Mouse (Mus musculus) bone marrow macrophage, adult 2 months (primary cell): Measurements from ENCODE around the gene Cmip. TPM values are rescaled to one million over a fixed set of nuclear protein-coding genes. Genes with fewer than 3 reads are reported as not detected.

Experiments used
- H3K27ac ChIP-seq: 2 replicates; pipeline ENCODE4 v1.5.1; 2012; ENCODE audit warnings: low read depth, low read length; ENCODE audit not compliant: insufficient read depth
- H3K4me1 ChIP-seq: 2 replicates; pipeline ENCODE4 v1.6.1; 2012; ENCODE audit warnings: low read length; ENCODE audit not compliant: control insufficient read depth, insufficient read depth
- H3K4me3 ChIP-seq: 2 replicates; pipeline ENCODE4 v1.5.1; 2012; ENCODE audit warnings: mild to moderate bottlenecking, low read length, moderate library complexity; ENCODE audit not compliant: insufficient read depth
- CTCF ChIP-seq: IDR thresholded peaks from 2 replicates; pipeline ENCODE4 v1.5.1; 2012; ENCODE audit warnings: low read depth, mild to moderate bottlenecking, low read length, moderate library complexity
- POLR2A ChIP-seq: IDR thresholded peaks from 2 replicates; pipeline ENCODE4 v1.6.1; 2012; ENCODE audit warnings: mild to moderate bottlenecking, low read depth, low read length, borderline replicate concordance
- polyA plus RNA-seq: library from polyadenylated mRNA; stranded (reverse); fragments of >200 nt; gene quantifications from 2 replicates; pipeline ENCODE4 v1.2.4, GENCODE M21; 2012; ENCODE audit not compliant: missing spikeins, insufficient read depth, insufficient read length

Cmip gene
- polyA plus RNA-seq, 1 experiment, result 60.1 TPM

DNA sequence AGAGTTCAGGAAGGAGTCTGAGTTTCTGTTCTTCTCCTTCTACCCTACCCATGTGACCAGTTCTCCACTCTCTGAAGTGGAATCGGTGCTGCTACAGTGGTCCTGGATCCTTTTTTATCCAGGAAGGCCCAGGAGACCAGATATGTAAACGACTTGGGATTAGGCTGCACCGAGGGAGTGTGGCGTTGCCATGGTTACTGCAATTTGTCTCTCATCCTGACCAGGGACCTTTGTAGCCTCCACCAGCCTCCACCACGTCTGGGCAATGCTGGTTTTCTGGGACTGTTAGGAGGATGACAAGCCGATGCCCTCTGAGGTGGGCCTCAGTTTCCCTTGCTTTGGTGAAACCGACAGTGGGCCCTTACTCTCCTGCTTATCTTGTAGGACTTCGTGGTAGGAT is 35.4 kb downstream of the Cmip start:
- peaks cover 74% of the 10 kb centered on the region for H3K4me1 ChIP-seq
- H3K27ac ChIP-seq, result no peak overlapping the region
- no peak for TF ChIP-seq CTCF
- TF ChIP-seq POLR2A, result no peak
- H3K4me3 ChIP-seq, result no peak overlapping the region

DNA sequence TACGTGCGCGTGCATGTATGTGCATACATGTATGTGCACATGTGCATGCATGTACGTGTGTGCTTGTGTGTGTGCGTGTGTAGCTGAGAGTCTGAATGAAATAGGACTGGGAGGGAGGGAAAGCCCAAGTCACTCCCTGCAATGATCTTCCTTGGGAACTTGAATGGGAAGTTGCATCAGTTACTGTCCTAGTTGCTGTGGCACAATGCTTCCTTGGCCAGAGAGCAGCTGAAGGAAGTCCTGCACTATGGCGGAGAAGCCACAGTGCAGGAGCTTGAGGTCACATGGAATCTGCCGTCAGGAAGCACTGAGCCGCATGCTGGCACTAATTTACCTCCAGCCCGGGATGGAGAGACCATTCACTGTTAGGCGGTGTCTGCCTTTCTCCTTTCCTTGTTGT is 37.9 kb downstream of the Cmip start:
- no peak for TF ChIP-seq POLR2A
- TF ChIP-seq CTCF, result no peak
- H3K27ac ChIP-seq, result peak overlapping the region; percentile 71
- H3K4me3 ChIP-seq, result peak overlapping the region; percentile 32
- peaks cover 79% of the 10 kb centered on the region for H3K4me1 ChIP-seq

DNA sequence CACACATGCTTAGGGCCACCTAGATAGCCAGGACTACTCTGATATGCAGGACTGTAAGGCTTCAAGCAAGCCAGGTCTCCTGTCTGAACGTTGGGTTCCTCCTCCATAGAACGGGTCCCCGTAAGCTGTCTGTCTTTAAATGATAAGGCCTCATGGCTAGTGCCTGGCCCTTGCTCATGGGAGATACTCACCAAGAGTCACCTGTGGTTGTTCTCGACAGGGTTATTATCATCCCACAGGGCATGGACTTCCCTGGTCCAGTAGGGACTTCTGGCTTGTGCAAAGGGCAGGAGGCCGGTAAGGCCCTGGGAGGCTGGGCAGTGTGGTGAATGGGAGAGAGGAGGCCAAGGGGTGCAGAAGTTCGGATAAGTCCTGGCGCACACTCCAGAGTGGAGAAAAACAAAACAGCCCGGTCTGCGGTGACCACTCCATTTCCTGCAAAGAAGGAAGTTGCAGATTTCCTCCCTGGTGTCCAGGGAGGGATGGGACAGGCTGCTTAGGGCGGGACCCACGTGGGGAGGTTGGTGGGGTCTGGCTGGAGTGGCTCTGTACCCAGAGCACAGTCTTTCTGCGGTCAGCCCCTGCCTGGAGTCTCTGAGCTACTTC is 41.2 kb downstream of the Cmip start:
- TF ChIP-seq CTCF (no peak), POLR2A (no peak)
- H3K4me1 ChIP-seq, result peaks cover 90% of the 10 kb centered on the region
- peak overlapping the region; percentile 38 for H3K27ac ChIP-seq
- H3K4me3 ChIP-seq, result peak overlapping the region; percentile 22; the same call in 1 of the 2 replicates

DNA sequence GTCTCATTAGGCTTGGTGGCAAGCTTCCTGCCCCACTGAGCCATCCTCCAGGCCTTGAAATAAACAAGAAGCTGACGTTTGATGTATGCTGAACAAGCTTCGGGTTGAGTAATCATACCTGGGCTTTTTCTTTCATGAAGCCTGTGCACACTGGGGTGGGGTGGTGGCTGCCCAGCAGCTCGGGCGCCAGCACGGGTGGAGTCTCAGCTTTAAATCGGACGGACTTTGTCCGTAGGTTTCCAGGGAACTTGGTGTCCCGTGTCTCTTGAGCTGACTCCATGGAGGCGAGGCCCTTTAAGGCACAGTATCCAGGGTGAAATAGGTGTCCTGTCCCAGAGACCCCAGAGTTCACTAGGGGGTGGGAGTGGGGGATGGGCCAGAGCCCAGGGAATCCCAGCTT is 42.3 kb downstream of the Cmip start:
- Histone ChIP-seq H3K4me1 (peaks cover 86% of the 10 kb centered on the region), H3K4me3 (no peak overlapping the region), H3K27ac (no peak overlapping the region)
- TF ChIP-seq CTCF (no peak), POLR2A (no peak)

DNA sequence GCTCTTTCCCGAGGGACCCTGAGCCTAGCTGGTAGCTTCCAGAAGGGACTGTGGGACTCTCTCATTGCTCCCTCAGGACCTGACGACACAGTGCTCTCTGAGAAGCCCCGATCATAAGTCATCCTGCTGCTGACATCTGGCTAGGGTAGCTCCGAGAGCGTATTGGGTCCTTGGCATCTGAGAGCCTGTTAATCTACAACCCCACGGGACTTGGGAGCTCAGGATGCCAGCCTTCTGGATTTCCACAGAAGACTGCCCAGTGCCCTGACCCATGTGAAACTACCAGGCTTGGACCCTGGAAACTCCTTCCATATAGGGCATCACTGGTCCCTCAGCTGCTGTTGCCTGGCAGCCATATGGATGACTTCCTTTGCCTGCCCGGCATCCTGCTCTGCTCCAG is 43.3 kb downstream of the Cmip start:
- no peak for TF ChIP-seq CTCF
- Histone ChIP-seq H3K4me1 (peaks cover 82% of the 10 kb centered on the region), H3K4me3 (no peak overlapping the region), H3K27ac (no peak overlapping the region)

DNA sequence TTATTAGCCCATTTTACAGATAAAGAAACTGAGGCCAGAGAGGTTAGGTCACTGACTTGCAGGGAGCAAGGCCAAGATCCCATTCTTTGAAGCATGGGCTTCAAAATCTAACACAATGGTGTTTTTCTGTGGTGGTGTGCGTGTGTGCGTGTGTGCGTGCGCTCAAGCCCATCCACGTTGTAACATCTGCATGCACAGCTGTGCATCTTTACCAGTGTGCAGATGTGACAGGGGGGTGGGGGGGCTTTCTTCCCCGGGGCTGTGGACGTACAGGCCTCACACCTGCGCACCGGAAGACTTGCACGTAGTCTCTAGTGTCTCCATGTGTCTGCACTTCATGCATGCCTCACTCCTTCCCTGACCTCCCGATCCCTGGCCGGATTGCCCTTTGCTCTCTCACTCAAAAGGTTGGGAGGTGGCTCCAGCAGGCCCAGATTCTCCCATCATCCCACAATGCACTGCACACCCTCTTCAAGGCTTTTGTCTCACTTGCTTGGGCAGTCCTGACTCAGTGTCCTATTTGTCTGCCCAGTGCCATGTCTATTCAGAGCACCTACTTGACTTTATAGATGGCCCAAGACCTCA is 44.7 kb downstream of the Cmip start:
- TF ChIP-seq CTCF, result no peak
- Histone ChIP-seq H3K27ac (0 out of 2 replicates have a peak overlapping the region, but pooled peaks have one; percentile 5), H3K4me3 (no peak overlapping the region), H3K4me1 (peaks cover 77% of the 10 kb centered on the region)

DNA sequence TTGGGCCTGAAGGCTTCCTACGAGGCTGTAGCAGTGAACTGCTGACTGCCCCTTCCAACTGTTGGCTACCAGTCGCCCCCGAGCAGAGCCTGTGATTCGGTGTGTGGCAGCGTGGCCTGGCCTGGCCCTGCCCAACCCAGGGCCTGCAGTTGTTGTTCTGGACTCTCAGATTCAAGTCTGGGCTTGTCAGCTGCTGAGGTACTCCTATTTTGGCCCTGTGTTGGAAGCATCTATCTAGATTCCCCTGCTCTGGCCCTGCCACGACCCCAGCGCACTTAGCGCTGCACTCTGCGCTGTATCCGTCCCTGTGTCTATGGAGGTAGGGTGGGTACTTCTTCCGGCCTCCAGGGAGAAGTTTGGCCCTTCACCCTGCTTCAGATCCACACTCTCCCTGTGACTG is 45.2 kb downstream of the Cmip start:
- peaks cover 77% of the 10 kb centered on the region for H3K4me1 ChIP-seq
- H3K27ac ChIP-seq, result no peak overlapping the region
- H3K4me3 ChIP-seq, result no peak overlapping the region
- TF ChIP-seq POLR2A (no peak), CTCF (no peak)

DNA sequence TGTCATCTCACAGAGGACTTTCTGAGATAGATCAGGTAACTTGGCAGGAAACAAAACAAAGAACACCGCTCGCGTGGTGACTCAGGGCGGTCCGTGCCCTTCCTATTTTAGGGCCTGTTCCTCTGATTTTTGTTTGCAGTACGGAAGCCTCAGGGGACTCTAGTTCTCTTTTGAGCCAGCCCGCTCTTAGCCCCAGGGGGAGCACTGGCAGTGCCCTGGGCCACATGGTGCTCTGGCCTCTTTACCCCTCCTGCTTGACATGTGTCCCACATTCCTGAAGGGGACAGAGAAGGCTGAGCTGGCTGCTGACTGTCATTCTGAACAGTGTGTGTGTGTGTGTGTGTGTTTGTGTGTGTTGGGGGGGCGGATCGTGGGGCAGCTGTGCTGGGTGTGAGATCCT is 46.8 kb downstream of the Cmip start:
- TF ChIP-seq CTCF, result no peak
- TF ChIP-seq POLR2A, result no peak
- peaks cover 76% of the 10 kb centered on the region for H3K4me1 ChIP-seq
- peak overlapping the region; percentile 20 for H3K27ac ChIP-seq
- no peak overlapping the region for H3K4me3 ChIP-seq

DNA sequence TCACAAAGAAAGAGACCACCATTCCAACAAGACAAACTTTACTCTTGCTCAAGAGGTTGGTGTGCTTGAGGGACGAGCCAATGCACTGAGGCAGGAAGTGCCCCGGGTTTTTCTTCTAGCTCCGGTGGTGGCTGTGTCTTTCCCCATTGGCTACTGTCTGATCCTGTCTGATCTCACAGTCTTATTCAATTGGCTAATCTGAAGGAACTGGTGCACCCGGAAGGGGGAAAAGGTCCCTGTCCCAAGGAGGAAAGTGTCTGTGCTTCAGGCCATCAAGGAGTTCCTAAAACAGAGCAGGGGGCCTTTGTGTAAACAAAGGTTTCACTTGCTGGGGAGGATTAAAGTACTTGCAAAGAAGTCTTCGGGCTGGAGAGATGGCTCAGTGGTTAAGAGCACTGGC is 48.5 kb downstream of the Cmip start:
- Histone ChIP-seq H3K4me3 (no peak overlapping the region), H3K27ac (no peak overlapping the region), H3K4me1 (peaks cover 61% of the 10 kb centered on the region)
- TF ChIP-seq CTCF (no peak), POLR2A (no peak)

DNA sequence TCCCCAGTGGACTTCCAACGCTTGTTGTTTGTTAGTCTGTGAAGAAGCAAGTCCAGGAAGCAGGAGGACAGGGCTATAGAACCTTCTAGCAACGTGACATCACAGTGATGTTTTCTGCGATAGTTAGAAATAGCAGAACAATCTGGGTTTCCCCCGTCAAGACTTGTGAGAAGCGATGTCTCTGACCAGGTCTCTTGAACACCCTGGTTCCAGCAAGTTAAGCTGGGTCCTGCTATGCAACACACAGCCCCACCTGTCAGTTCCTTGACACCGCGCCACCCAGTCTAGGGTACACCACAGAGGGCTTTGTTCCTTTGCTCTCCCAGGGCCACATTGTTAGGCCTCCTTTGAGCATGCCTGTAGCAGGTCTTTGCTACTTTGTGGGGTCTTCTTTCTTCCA is 49.9 kb downstream of the Cmip start:
- Histone ChIP-seq H3K27ac (no peak overlapping the region), H3K4me1 (peaks cover 48% of the 10 kb centered on the region), H3K4me3 (no peak overlapping the region)
- no peak for TF ChIP-seq CTCF
- TF ChIP-seq POLR2A, result no peak

DNA sequence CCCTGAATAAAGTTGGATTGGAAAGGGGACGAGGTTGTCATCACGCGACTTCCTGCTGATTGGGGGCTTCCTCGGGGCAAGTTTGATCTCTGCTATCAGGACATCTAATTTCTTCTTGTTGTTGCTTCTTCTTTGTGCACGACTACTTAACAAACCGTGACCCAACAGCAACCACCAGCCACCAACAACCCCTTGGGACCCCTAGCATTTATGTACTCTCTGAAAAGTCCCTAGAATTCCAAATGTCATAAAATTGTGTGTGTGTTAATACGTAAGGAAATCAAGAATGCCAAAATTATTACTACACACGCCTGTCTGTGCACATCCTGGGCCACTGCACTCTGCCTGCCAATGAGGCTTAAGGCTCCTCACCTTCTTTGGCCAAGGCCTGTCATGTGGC is 50.4 kb downstream of the Cmip start:
- H3K4me3 ChIP-seq, result no peak overlapping the region
- no peak overlapping the region for H3K27ac ChIP-seq
- H3K4me1 ChIP-seq, result peaks cover 44% of the 10 kb centered on the region
- TF ChIP-seq POLR2A, result no peak
- TF ChIP-seq CTCF, result no peak
